Mouse (Mus musculus): ENCODE data around the gene Ankrd26.
A peak's percentile ranks its signal among the peaks of the same experiment; 100 is the strongest.

Ankrd26 gene

GRCm38 (mm10) chr6:118478957-118479708, 82.9 kb downstream of the Ankrd26 start, which contains the start of gene Zfp9:
Gene Zfp9 (minus strand): TSS chr6:118479320.
- peak; percentile 78 for DNase-seq (ENCODE audit: low spot score)

DNA sequence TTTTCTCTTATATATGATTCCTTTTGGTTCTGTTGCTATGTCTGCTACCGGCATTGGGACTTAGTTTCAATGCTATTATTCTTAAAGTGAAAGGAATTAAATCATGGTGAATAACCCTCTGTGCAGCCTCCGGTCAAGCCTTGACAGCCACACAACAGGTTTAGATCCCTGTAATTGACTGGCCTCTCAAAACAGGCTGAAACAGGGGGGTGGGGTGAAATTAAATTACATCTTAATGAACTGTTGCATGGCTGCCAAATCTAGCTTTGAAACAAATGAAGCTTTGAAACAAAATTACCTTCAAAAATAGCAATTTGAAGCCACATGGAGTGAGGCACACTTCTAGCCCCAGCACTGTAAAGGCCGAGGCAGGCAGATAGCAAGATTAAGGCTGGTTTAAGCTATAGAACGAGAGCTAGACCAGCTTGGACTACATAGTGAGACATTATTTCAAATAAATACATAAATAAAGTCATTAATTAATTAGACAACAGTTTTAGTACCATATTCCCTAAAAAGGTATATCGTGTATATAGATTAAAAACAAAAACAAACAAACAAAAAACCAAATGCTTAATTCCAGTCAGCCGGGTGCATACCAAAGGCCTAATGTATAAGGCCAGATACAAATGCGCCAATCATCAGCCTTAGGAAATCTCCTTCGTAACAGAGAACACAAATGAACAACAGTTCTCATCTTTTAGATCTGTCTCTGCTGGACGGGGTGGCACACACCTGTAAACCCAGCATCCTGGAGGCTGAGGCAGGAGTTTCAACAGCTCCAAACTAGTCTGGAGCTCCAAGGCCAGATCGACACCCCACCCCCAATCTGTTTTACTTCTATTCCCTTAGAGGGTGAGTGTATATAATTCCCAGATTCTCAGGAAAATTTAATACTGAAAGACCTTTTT, 83.9 kb downstream of the Ankrd26 start:
- peak; percentile 21 for DNase-seq (ENCODE audit: low spot score)

GRCm38 (mm10) chr6:118462069-118462705, 99.8 kb downstream of the Ankrd26 start:
- no peak for DNase-seq (ENCODE audit: low spot score)

GRCm38 (mm10) chr6:118457726-118458125, 104.3 kb downstream of the Ankrd26 start:
- DNase-seq (ENCODE audit: low spot score), result no peak

DNA sequence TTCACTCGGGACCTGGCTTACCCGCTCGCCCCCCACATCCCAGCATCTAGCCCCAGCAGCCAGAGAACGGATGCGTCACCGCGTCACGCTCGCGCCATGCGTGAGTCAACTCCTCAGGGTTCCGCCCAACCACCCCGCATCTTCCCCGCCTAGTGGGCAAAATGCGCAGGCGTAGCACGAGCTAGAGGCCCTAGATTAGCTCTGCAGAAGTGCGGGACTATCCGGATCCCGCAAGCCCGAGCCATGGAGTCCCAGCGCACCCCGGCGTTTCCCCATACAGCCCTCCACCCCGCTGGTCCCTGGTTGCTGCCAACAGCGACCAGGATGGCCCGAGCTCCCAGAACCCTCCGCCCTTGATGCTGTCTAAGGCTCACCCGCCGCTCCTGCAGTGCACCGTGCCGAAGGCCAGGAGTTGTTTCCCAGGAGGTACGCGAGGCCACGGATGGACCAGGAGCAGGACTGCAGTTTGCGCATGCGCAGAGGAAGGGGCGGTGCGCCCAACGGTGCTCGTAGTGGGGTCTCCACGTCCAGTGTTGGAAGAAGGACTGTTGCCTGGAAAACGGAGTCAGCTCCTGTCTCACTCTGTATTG, 106.9 kb downstream of the Ankrd26 start, which contains the start of gene Zfp248:
TSS of gene Zfp248 (minus strand) at position 487 of the 590 bp plus-strand sequence.
- peak; percentile 92 for DNase-seq (ENCODE audit: low spot score)

DNA sequence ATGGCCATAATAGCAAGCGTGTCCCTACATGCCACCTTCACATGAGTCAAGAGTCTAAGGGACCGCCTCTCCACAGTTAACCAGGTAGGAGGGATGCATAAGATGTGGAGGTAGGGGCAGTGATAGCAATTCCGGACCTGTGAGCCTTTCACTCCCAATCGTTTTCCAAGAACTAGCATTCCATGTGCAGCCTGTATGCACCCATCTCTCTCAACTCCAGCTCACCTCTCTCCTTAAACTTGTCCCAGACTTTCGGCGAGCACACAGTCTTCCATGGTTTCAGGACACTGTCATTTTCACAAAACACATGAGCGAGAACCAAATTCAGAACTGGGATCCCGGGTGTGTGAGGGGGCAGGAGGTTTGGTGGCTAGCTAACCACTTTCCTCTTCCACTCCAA, 107.6 kb downstream of the Ankrd26 start:
- peak; percentile 20 for DNase-seq (ENCODE audit: low spot score)

Measured in retina, embryonic 14.5 days (tissue).